Mouse (Mus musculus): ENCODE data around the gene Gm21488. TPM values are rescaled to one million over a fixed set of nuclear protein-coding genes. Genes with fewer than 3 reads are reported as not detected.
"Not testable (repeated sequence)": the region's sequence is repeated elsewhere in the genome, so short reads cannot be mapped to it uniquely, and the experiment has no call there.

Gm21488 gene
- not detected in 2 replicates for total RNA-seq (2021)
- long read RNA-seq, experiment 1, result 0 reads
- long read RNA-seq, experiment 2, result 0 reads

GRCm38 (mm10) chrY:27521820-27522219 is at the start of gene Gm21488:
TSS of gene Gm21488 (minus strand) at chrY:27521920.
- not testable (repeated sequence) for DNase-seq
